Mouse (Mus musculus) frontal cortex, postnatal 14 days (tissue): ENCODE measurements around the gene Olfr1393.
"Not testable (repeated sequence)": the region's sequence is repeated elsewhere in the genome, so short reads cannot be mapped to it uniquely, and the experiment has no call there.

ENCODE experiments used
- DNase-seq, 2 experiments: peaks; one replicate each; pipeline ENCODE4 v3.0.0; 2022; ENCODE audit warnings: low spot score in 2 of 2

Olfr1393 gene

GRCm38 (mm10) chr11:49308547-49308946, 30.4 kb downstream of the Olfr1393 start:
- not testable (repeated sequence) for DNase-seq

- no peak for DNase-seq
Measured at GRCm38 (mm10) chr11:49322442-49322841, 44.3 kb downstream of the Olfr1393 start, which contains the start of gene Olfr1391. TSS of gene Olfr1391 (plus strand) at chr11:49322742.

GRCm38 (mm10) chr11:49326726-49327125, 48.6 kb downstream of the Olfr1393 start:
- no peak for DNase-seq

GRCm38 (mm10) chr11:49329686-49330085, 51.6 kb downstream of the Olfr1393 start:
- no peak for DNase-seq
